Mouse (Mus musculus) lung, embryonic 14.5 days (tissue): ENCODE measurements at regions not wholly inside any gene's neighbourhood (a gene's known extent, or its start where the extent isn't known, plus 50 kb on each side); places are given as distances from the start of the nearest gene placed in this dataset.
A peak's percentile ranks its signal among the peaks of the same experiment; 100 is the strongest.

Experiments used
- ATAC-seq: fragments of 200-750 bp; cut with Nextera tagmentation; 2 replicates; pipeline ENCODE4 v1.8.0; 2017; ENCODE audit warnings: mild to moderate bottlenecking, moderate TSS enrichment, moderate library complexity; ENCODE audit not compliant: insufficient read depth
- DNase-seq: peaks from one replicate; pipeline ENCODE4 v3.0.0-alpha.2; 2015
- H3K27ac ChIP-seq: fragments of 300-500 bp; sonication (generic); 2 replicates; pipeline ENCODE4 v1.5.1; 2014; ENCODE audit warnings: low read depth, mild to moderate bottlenecking, moderate library complexity
- H3K27me3 ChIP-seq: fragments of 300-500 bp; sonication (generic); 2 replicates; pipeline ENCODE4 v1.6.1; 2014; ENCODE audit warnings: low read length, control low read depth; ENCODE audit not compliant: insufficient read depth
- H3K36me3 ChIP-seq: fragments of 300-500 bp; sonication (generic); 2 replicates; pipeline ENCODE4 v1.6.1; 2014; ENCODE audit warnings: control low read depth; ENCODE audit not compliant: insufficient read depth
- H3K4me1 ChIP-seq: fragments of 300-500 bp; sonication (generic); 2 replicates; pipeline ENCODE4 v1.6.1; 2014; ENCODE audit warnings: antibody characterized with exemption, control low read depth; ENCODE audit not compliant: insufficient read depth
- H3K4me2 ChIP-seq: fragments of 300-500 bp; sonication (generic); 2 replicates; pipeline ENCODE4 v1.6.1; 2014; ENCODE audit warnings: mild to moderate bottlenecking
- H3K4me3 ChIP-seq: fragments of 300-500 bp; sonication (generic); 2 replicates; pipeline ENCODE4 v1.5.1; 2014; ENCODE audit warnings: low read depth, low read length
- H3K9ac ChIP-seq: fragments of 300-500 bp; sonication (generic); 2 replicates; pipeline ENCODE4 v1.6.1; 2014
- H3K9me3 ChIP-seq: fragments of 300-500 bp; sonication (generic); 2 replicates; pipeline ENCODE4 v1.6.1; 2016; ENCODE audit warnings: low read depth, low read length, control low read depth
- CTCF ChIP-seq: IDR thresholded peaks from 2 replicates; pipeline ENCODE4 v1.5.1; 2016; ENCODE audit warnings: antibody characterized with exemption, low read depth
- WGBS: fragments of 180-500 bp; shearing (Covaris S2); extraction: QIAGEN DNeasy Blood & Tissue Kit; methylation state at CpG from one replicate; pipeline ENCODE4 v1.1.7; 2014; 5-methylcytosine and 5-hydroxymethylcytosine counted together

GRCm38 (mm10) chr4:105934971-105935370, 145.3 kb downstream of the Gm12728 start:
- Histone ChIP-seq H3K4me3 (no peak overlapping the region), H3K4me1 (no peaks in the 10 kb centered on the region), H3K9ac (no peak overlapping the region), H3K9me3 (no peaks in the 10 kb centered on the region), H3K36me3 (no peaks in the 10 kb centered on the region), H3K4me2 (no peak overlapping the region), H3K27ac (no peak overlapping the region), H3K27me3 (no peaks in the 10 kb centered on the region)
- 67% methylated on average over 4 of the region's 4 CpGs for WGBS
- DNase-seq (no peak), ATAC-seq (no peak)
- no peak for TF ChIP-seq CTCF

GRCm38 (mm10) chr4:105936755-105937514, 147.3 kb downstream of the Gm12728 start:
- ATAC-seq (no peak), DNase-seq (no peak)
- Histone ChIP-seq H3K27me3 (no peaks in the 10 kb centered on the region), H3K36me3 (no peaks in the 10 kb centered on the region), H3K4me3 (no peak overlapping the region), H3K4me1 (no peaks in the 10 kb centered on the region), H3K9ac (no peak overlapping the region), H3K4me2 (no peak overlapping the region), H3K27ac (no peak overlapping the region), H3K9me3 (no peaks in the 10 kb centered on the region)
- WGBS, result 85% methylated on average over 7 of the region's 7 CpGs
- no peak for TF ChIP-seq CTCF

GRCm38 (mm10) chr4:105937587-105937986, 147.9 kb downstream of the Gm12728 start:
- no peak for TF ChIP-seq CTCF
- DNase-seq (no peak), ATAC-seq (no peak)
- no peaks in the 10 kb centered on the region for H3K36me3 ChIP-seq
- WGBS, result 79% methylated on average over 6 of the region's 6 CpGs
- H3K27ac ChIP-seq, result no peak overlapping the region
- no peaks in the 10 kb centered on the region for H3K4me1 ChIP-seq
- H3K4me2 ChIP-seq, result no peak overlapping the region
- no peaks in the 10 kb centered on the region for H3K27me3 ChIP-seq
- H3K9me3 ChIP-seq, result no peaks in the 10 kb centered on the region
- H3K9ac ChIP-seq, result no peak overlapping the region
- no peak overlapping the region for H3K4me3 ChIP-seq

GRCm38 (mm10) chr4:105938886-105939285, 149.2 kb downstream of the Gm12728 start:
- Histone ChIP-seq H3K4me2 (no peak overlapping the region), H3K36me3 (no peaks in the 10 kb centered on the region), H3K9ac (no peak overlapping the region), H3K4me1 (no peaks in the 10 kb centered on the region), H3K27ac (no peak overlapping the region), H3K4me3 (no peak overlapping the region), H3K9me3 (no peaks in the 10 kb centered on the region), H3K27me3 (no peaks in the 10 kb centered on the region)
- no peak for DNase-seq
- no peak for TF ChIP-seq CTCF
- 89% methylated on average over 11 of the region's 11 CpGs for WGBS
- ATAC-seq, result no peak

- WGBS, result 70% methylated on average over 11 of the region's 11 CpGs
- H3K36me3 ChIP-seq, result no peaks in the 10 kb centered on the region
- H3K9me3 ChIP-seq, result no peaks in the 10 kb centered on the region
- TF ChIP-seq CTCF, result no peak
- H3K4me2 ChIP-seq, result no peak overlapping the region
- DNase-seq (no peak), ATAC-seq (no peak)
- peaks cover under 1% of the 10 kb centered on the region; the same call in 1 of the 2 replicates for H3K4me1 ChIP-seq
- no peak overlapping the region for H3K27ac ChIP-seq
- no peak overlapping the region for H3K9ac ChIP-seq
- H3K27me3 ChIP-seq, result no peaks in the 10 kb centered on the region
- no peak overlapping the region for H3K4me3 ChIP-seq
Observed at GRCm38 (mm10) chr4:105939636-105940199, 150.0 kb downstream of the Gm12728 start.

- WGBS, result 86% methylated on average over 7 of the region's 7 CpGs
- Histone ChIP-seq H3K4me3 (no peak overlapping the region), H3K4me1 (peaks cover 5% of the 10 kb centered on the region)
Observed at GRCm38 (mm10) chr4:105940891-105941290, 151.2 kb downstream of the Gm12728 start.

GRCm38 (mm10) chr4:105941785-105942184, 152.1 kb downstream of the Gm12728 start:
- Histone ChIP-seq H3K27ac (no peak overlapping the region), H3K36me3 (no peaks in the 10 kb centered on the region), H3K9me3 (no peaks in the 10 kb centered on the region), H3K27me3 (no peaks in the 10 kb centered on the region), H3K4me1 (peaks cover 5% of the 10 kb centered on the region), H3K4me3 (no peak overlapping the region), H3K9ac (no peak overlapping the region), H3K4me2 (no peak overlapping the region)
- WGBS, result 44% methylated on average over 7 of the region's 7 CpGs
- DNase-seq, result peak; percentile 87
- TF ChIP-seq CTCF, result peak; percentile 81
- no peak for ATAC-seq

More at GRCm38 (mm10) chr4:105940891-105941290, 151.2 kb downstream of the Gm12728 start:
- no peak overlapping the region for H3K9ac ChIP-seq
- ATAC-seq (no peak), DNase-seq (no peak)
- no peaks in the 10 kb centered on the region for H3K9me3 ChIP-seq
- no peak for TF ChIP-seq CTCF
- H3K27me3 ChIP-seq, result no peaks in the 10 kb centered on the region
- no peak overlapping the region for H3K27ac ChIP-seq
- no peaks in the 10 kb centered on the region for H3K36me3 ChIP-seq
- no peak overlapping the region for H3K4me2 ChIP-seq
